Mouse (Mus musculus): ENCODE measurements around the gene Csnk1d. TPM values are rescaled to one million over a fixed set of nuclear protein-coding genes. Genes with fewer than 3 reads are reported as not detected.

The Csnk1d gene
- polyA plus RNA-seq, 1 experiment = 176 TPM

- Histone ChIP-seq H3K4me1 (peaks cover 41% of the 10 kb centered on the region), H3K4me3 (replicated peaks) (no peak overlapping the region), H3K27me3 (replicated peaks) (peaks cover 57% of the 10 kb centered on the region), H3K36me3 (replicated peaks; ENCODE audit: low read length) (no peaks in the 10 kb centered on the region), H3K9me3 (no peaks in the 10 kb centered on the region)
- TF ChIP-seq FLI1 (IDR thresholded peaks at IDR 0.05; ENCODE audit: low read length) = no peak
- TF ChIP-seq GATA1 (IDR thresholded peaks at IDR 0.05; ENCODE audit: borderline replicate concordance, low read length) = no peak
Observed at GRCm38 (mm10) chr11:121013656-121014055, 22.5 kb upstream of the Csnk1d start.

GRCm38 (mm10) chr11:121010044-121010755 lies 19.1 kb upstream of the Csnk1d start:
- Histone ChIP-seq H3K4me1 (peaks cover 28% of the 10 kb centered on the region), H3K27me3 (replicated peaks) (peaks cover 50% of the 10 kb centered on the region), H3K4me3 (replicated peaks) (no peak overlapping the region), H3K36me3 (replicated peaks; ENCODE audit: low read length) (no peaks in the 10 kb centered on the region), H3K9me3 (no peaks in the 10 kb centered on the region)
- TF ChIP-seq GATA1 (IDR thresholded peaks at IDR 0.05; ENCODE audit: borderline replicate concordance, low read length) (no peak), FLI1 (IDR thresholded peaks at IDR 0.05; ENCODE audit: low read length) (no peak)

GRCm38 (mm10) chr11:121006184-121006583 lies 15.1 kb upstream of the Csnk1d start:
- peaks cover 4% of the 10 kb centered on the region for H3K9me3 ChIP-seq
- H3K4me1 ChIP-seq = peaks cover 40% of the 10 kb centered on the region
- H3K27me3 ChIP-seq (replicated peaks) = peaks cover 19% of the 10 kb centered on the region
- TF ChIP-seq FLI1 (IDR thresholded peaks at IDR 0.05; ENCODE audit: low read length) (no peak), GATA1 (IDR thresholded peaks at IDR 0.05; ENCODE audit: borderline replicate concordance, low read length) (no peak)
- peaks cover 4% of the 10 kb centered on the region for H3K36me3 ChIP-seq (replicated peaks; ENCODE audit: low read length)
- H3K4me3 ChIP-seq (replicated peaks) = no peak overlapping the region

GRCm38 (mm10) chr11:121004281-121004680 lies 13.2 kb upstream of the Csnk1d start:
- Histone ChIP-seq H3K4me1 (peaks cover 37% of the 10 kb centered on the region), H3K4me3 (replicated peaks) (no peak overlapping the region), H3K9me3 (peaks cover 8% of the 10 kb centered on the region), H3K27me3 (replicated peaks) (peaks cover 16% of the 10 kb centered on the region), H3K36me3 (replicated peaks; ENCODE audit: low read length) (peaks cover 7% of the 10 kb centered on the region)
- TF ChIP-seq GATA1 (IDR thresholded peaks at IDR 0.05; ENCODE audit: borderline replicate concordance, low read length) = no peak
- no peak for TF ChIP-seq FLI1 (IDR thresholded peaks at IDR 0.05; ENCODE audit: low read length)

GRCm38 (mm10) chr11:121001966-121002365 lies 10.8 kb upstream of the Csnk1d start:
- Histone ChIP-seq H3K36me3 (replicated peaks; ENCODE audit: low read length) (peaks cover 23% of the 10 kb centered on the region), H3K9me3 (peaks cover 8% of the 10 kb centered on the region), H3K27me3 (replicated peaks) (peaks cover 8% of the 10 kb centered on the region), H3K4me1 (peaks cover 36% of the 10 kb centered on the region), H3K4me3 (replicated peaks) (no peak overlapping the region)
- no peak for TF ChIP-seq FLI1 (IDR thresholded peaks at IDR 0.05; ENCODE audit: low read length)
- TF ChIP-seq GATA1 (IDR thresholded peaks at IDR 0.05; ENCODE audit: borderline replicate concordance, low read length) = no peak

GRCm38 (mm10) chr11:120994741-120995140 lies 3.6 kb upstream of the Csnk1d start:
- peaks cover 56% of the 10 kb centered on the region for H3K36me3 ChIP-seq (replicated peaks; ENCODE audit: low read length)
- peaks cover 41% of the 10 kb centered on the region for H3K4me1 ChIP-seq
- no peak overlapping the region for H3K4me3 ChIP-seq (replicated peaks)
- H3K9me3 ChIP-seq = no peaks in the 10 kb centered on the region
- TF ChIP-seq GATA1 (IDR thresholded peaks at IDR 0.05; ENCODE audit: borderline replicate concordance, low read length) = no peak
- TF ChIP-seq FLI1 (IDR thresholded peaks at IDR 0.05; ENCODE audit: low read length) = no peak
- H3K27me3 ChIP-seq (replicated peaks) = no peaks in the 10 kb centered on the region

- Histone ChIP-seq H3K27me3 (replicated peaks) (no peaks in the 10 kb centered on the region), H3K4me3 (replicated peaks) (no peak overlapping the region), H3K4me1 (peaks cover 52% of the 10 kb centered on the region), H3K36me3 (replicated peaks; ENCODE audit: low read length) (peaks cover 60% of the 10 kb centered on the region), H3K9me3 (no peaks in the 10 kb centered on the region)
- no peak for TF ChIP-seq GATA1 (IDR thresholded peaks at IDR 0.05; ENCODE audit: borderline replicate concordance, low read length)
- no peak for TF ChIP-seq FLI1 (IDR thresholded peaks at IDR 0.05; ENCODE audit: low read length)
Observed at GRCm38 (mm10) chr11:120993586-120993985, 2.5 kb upstream of the Csnk1d start.

GRCm38 (mm10) chr11:120993080-120993479 lies 1.9 kb upstream of the Csnk1d start:
- Histone ChIP-seq H3K4me1 (peaks cover 57% of the 10 kb centered on the region), H3K4me3 (replicated peaks) (no peak overlapping the region), H3K36me3 (replicated peaks; ENCODE audit: low read length) (peaks cover 60% of the 10 kb centered on the region), H3K9me3 (no peaks in the 10 kb centered on the region), H3K27me3 (replicated peaks) (no peaks in the 10 kb centered on the region)
- TF ChIP-seq GATA1 (IDR thresholded peaks at IDR 0.05; ENCODE audit: borderline replicate concordance, low read length) (no peak), FLI1 (IDR thresholded peaks at IDR 0.05; ENCODE audit: low read length) (no peak)

GRCm38 (mm10) chr11:120991791-120992190 lies 661 bp upstream of the Csnk1d start:
- peak overlapping the region; percentile 95 for H3K4me3 ChIP-seq (replicated peaks)
- H3K4me1 ChIP-seq = peaks cover 70% of the 10 kb centered on the region
- no peaks in the 10 kb centered on the region for H3K9me3 ChIP-seq
- H3K27me3 ChIP-seq (replicated peaks) = no peaks in the 10 kb centered on the region
- TF ChIP-seq FLI1 (IDR thresholded peaks at IDR 0.05; ENCODE audit: low read length) (no peak), GATA1 (IDR thresholded peaks at IDR 0.05; ENCODE audit: borderline replicate concordance, low read length) (no peak)
- peaks cover 63% of the 10 kb centered on the region for H3K36me3 ChIP-seq (replicated peaks; ENCODE audit: low read length)

- Histone ChIP-seq H3K9me3 (no peaks in the 10 kb centered on the region), H3K27me3 (replicated peaks) (no peaks in the 10 kb centered on the region), H3K4me3 (replicated peaks) (peak overlapping the region; percentile 95), H3K4me1 (peaks cover 80% of the 10 kb centered on the region), H3K36me3 (replicated peaks; ENCODE audit: low read length) (peaks cover 65% of the 10 kb centered on the region)
- no peak for TF ChIP-seq GATA1 (IDR thresholded peaks at IDR 0.05; ENCODE audit: borderline replicate concordance, low read length)
- no peak for TF ChIP-seq FLI1 (IDR thresholded peaks at IDR 0.05; ENCODE audit: low read length)
Observed at GRCm38 (mm10) chr11:120990126-120990781, 876 bp downstream of the Csnk1d start.

Data from megakaryocyte, embryonic 14.5 days (primary cell).